Mouse (Mus musculus): ENCODE measurements at regions not wholly inside any gene's neighbourhood (a gene's known extent, or its start where the extent isn't known, plus 50 kb on each side); places are given as distances from the start of the nearest gene placed in this dataset.
A peak's percentile ranks its signal among the peaks of the same experiment; 100 is the strongest.

- DNase-seq (ENCODE audit: low spot score in 2 of 2): no peak
These were observed 351.9 kb downstream of the Tbc1d22a start for GRCm38 (mm10) chr15:86566111-86566510.

GRCm38 (mm10) chr15:86574311-86574710 is 360.1 kb downstream of the Tbc1d22a start:
- no peak for DNase-seq (ENCODE audit: low spot score in 2 of 2)

GRCm38 (mm10) chr15:86576666-86577065 is 362.4 kb downstream of the Tbc1d22a start:
- no peak for DNase-seq (ENCODE audit: low spot score in 2 of 2)

- DNase-seq (ENCODE audit: low spot score in 2 of 2): no peak
These were observed 364.4 kb downstream of the Tbc1d22a start for GRCm38 (mm10) chr15:86578689-86579088.

GRCm38 (mm10) chr15:86582240-86583090 is 368.2 kb downstream of the Tbc1d22a start:
- DNase-seq (ENCODE audit: low spot score in 2 of 2): no peak

GRCm38 (mm10) chr15:86585716-86586115 is 371.5 kb downstream of the Tbc1d22a start:
- DNase-seq (ENCODE audit: low spot score in 2 of 2): no peak

GRCm38 (mm10) chr15:86587209-86587608 is 372.9 kb downstream of the Tbc1d22a start:
- no peak for DNase-seq (ENCODE audit: low spot score in 2 of 2)

GRCm38 (mm10) chr15:86590033-86590432 is 375.8 kb downstream of the Tbc1d22a start:
- DNase-seq (ENCODE audit: low spot score in 2 of 2): no peak

- DNase-seq (ENCODE audit: low spot score in 2 of 2): no peak
These were observed 376.6 kb downstream of the Tbc1d22a start for GRCm38 (mm10) chr15:86590896-86591295.

GRCm38 (mm10) chr15:86593404-86593803 is 379.1 kb downstream of the Tbc1d22a start:
- peak; percentile 22 to 60 for DNase-seq (ENCODE audit: low spot score in 2 of 2)

- DNase-seq (ENCODE audit: low spot score in 2 of 2): peak in 1 of 2 experiments; percentile 27
These were observed 392.2 kb downstream of the Tbc1d22a start for GRCm38 (mm10) chr15:86606411-86606810.

- no peak for DNase-seq (ENCODE audit: low spot score in 2 of 2)
These were observed 395.4 kb downstream of the Tbc1d22a start for GRCm38 (mm10) chr15:86609692-86610091.

GRCm38 (mm10) chr15:86631376-86631775 is 417.1 kb downstream of the Tbc1d22a start:
- no peak for DNase-seq (ENCODE audit: low spot score in 2 of 2)

- DNase-seq (ENCODE audit: low spot score in 2 of 2): no peak
These were observed 431.0 kb downstream of the Tbc1d22a start for GRCm38 (mm10) chr15:86645244-86645643.

GRCm38 (mm10) chr15:86648131-86648530 is 433.9 kb downstream of the Tbc1d22a start:
- DNase-seq (ENCODE audit: low spot score in 2 of 2): no peak

- peak; percentile 44 to 48 for DNase-seq (ENCODE audit: low spot score in 2 of 2)
These were observed 458.8 kb downstream of the Tbc1d22a start for GRCm38 (mm10) chr15:86673096-86673520.

- peak in 1 of 2 experiments; percentile 15 for DNase-seq (ENCODE audit: low spot score in 2 of 2)
These were observed 462.8 kb downstream of the Tbc1d22a start for GRCm38 (mm10) chr15:86677016-86677415.

GRCm38 (mm10) chr15:86683081-86683480 is 468.8 kb downstream of the Tbc1d22a start:
- DNase-seq (ENCODE audit: low spot score in 2 of 2): peak in 1 of 2 experiments; percentile 11

GRCm38 (mm10) chr15:86689694-86690093 is 475.4 kb downstream of the Tbc1d22a start:
- peak; percentile 13 to 39 for DNase-seq (ENCODE audit: low spot score in 2 of 2)

GRCm38 (mm10) chr15:86696806-86697205 is 482.5 kb downstream of the Tbc1d22a start:
- DNase-seq (ENCODE audit: low spot score in 2 of 2): no peak

- DNase-seq (ENCODE audit: low spot score in 2 of 2): no peak
These were observed 496.2 kb downstream of the Tbc1d22a start for GRCm38 (mm10) chr15:86710429-86710828.

- DNase-seq (ENCODE audit: low spot score in 2 of 2): no peak
These were observed 504.1 kb downstream of the Tbc1d22a start for GRCm38 (mm10) chr15:86718376-86718775.

GRCm38 (mm10) chr15:86719088-86719487 is 504.8 kb downstream of the Tbc1d22a start:
- DNase-seq (ENCODE audit: low spot score in 2 of 2): no peak

Measured in layer of hippocampus, postnatal 14 days (tissue).